Mouse (Mus musculus) ES-E14 (cell line): Measurements from ENCODE around the gene Fbxo47.

Source experiments
- CHD2 ChIP-seq: IDR thresholded peaks from 2 replicates; pipeline ENCODE4 v1.6.1; 2014; ENCODE audit warnings: mild to moderate bottlenecking, low read depth, low read length, inconsistent platforms
- HCFC1 ChIP-seq: IDR thresholded peaks from 2 replicates; pipeline ENCODE4 v1.6.1; 2012; ENCODE audit warnings: low read length, inconsistent platforms, borderline replicate concordance; ENCODE audit not compliant: insufficient read depth
- MAFK ChIP-seq: IDR thresholded peaks from 2 replicates; pipeline ENCODE4 v1.6.1; 2014; ENCODE audit warnings: mild to moderate bottlenecking, low read depth, low read length, inconsistent platforms; ENCODE audit not compliant: insufficient read depth

- TF ChIP-seq MAFK (no peak), CHD2 (no peak), HCFC1 (no peak)
Observed at GRCm38 (mm10) chr11:97866091-97866888, 17.7 kb downstream of the Fbxo47 start.
